Mouse (Mus musculus): ENCODE measurements at regions not wholly inside any gene's neighbourhood (a gene's known extent, or its start where the extent isn't known, plus 50 kb on each side); places are given as distances from the start of the nearest gene placed in this dataset.

DNA sequence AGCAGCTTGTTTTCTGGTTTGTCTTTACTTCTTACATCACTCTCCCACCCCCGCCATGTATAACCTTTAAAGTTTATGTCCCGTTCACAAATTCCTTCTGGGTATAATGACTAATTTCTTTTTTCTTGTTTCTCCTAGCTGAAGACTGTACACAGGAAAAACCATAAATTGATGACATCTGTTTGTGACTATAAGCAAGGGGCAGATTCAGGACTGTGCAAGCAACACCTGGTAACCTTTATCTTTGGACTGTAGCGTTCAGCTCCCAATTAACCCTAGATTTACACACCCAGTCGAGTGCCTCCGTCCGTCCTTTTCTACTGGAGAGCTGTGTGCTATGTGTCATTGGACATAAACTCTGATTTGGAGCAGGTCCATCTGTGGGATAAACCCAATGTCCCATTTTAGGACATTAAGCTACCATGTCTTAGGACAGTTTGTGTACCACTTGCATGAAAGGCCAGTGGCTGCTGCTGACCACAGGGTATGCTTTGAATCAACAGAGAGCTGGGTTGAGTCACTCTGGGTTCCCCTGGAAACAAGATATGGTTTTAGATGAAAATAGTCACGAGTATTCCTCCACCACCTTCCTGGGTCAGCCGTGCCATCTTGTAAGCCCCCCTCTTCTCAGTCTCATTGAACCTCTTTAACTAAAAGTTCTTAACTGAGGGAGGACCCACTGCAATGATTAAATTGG, 159.2 kb upstream of the Pgrmc2 start:
- TF ChIP-seq CTCF (IDR thresholded peaks at IDR 0.05) (no peak), EP300 (IDR thresholded peaks at IDR 0.05; ENCODE audit: insufficient read depth, low read depth, low read length) (no peak)

Data from heart, adult 2 months (tissue).